Mouse (Mus musculus) cerebellum, adult 2 months (tissue): ENCODE data around the gene Nid1.
"Not testable (repeated sequence)": the region's sequence is repeated elsewhere in the genome, so short reads cannot be mapped to it uniquely, and the experiment has no call there.

ENCODE experiments used
- CTCF ChIP-seq: fragments of 200-500 bp; IDR thresholded peaks from 2 replicates; pipeline ENCODE4 v1.5.1; 2011; ENCODE audit warnings: low read depth, mild to moderate bottlenecking, control low read depth, low read length, moderate library complexity, borderline replicate concordance; ENCODE audit not compliant: insufficient read depth
- POLR2A ChIP-seq: fragments of 200-500 bp; IDR thresholded peaks from 2 replicates; pipeline ENCODE4 v1.6.1; 2011; ENCODE audit warnings: low read length, control low read depth, borderline replicate concordance; ENCODE audit not compliant: insufficient read depth

DNA sequence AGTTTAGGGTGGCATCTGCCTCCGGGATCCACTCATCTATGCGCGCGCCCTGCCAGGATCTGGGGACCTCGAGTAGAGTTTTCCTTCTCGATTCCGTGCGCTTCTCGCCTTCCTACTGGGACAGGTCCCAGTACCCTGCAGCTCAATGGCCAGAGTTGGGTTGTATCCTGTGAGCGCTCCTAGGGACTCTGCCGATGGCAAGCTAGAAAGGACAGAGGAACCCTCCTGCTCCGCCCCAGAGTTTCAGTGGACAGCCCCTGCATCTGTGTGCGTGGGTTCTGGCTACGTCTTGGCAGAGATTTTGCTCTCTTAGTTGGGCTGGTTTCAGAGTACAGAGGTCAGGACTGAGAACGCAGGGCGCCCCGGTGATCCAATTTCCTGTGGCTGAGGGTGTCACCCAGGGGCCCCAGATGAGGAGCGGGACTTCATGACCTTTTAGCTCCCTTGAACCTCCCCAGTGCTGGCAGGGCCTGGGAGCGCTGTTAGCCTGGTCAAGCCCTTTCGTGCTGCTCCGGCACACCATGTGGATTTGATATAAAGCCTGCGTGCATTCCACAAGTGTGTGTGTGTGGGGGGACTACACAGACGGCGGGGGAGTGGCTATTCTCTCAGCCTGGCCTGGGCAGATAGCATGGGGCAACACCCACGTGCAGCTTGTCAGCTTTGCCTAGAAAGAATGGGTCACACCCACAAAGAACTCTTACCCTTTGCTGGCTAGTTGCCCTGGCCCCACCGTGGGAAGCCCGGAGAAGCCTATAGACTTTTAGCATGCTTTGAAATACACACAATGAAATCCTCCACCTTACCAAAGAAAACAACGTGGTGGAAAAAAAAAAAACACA lies 982 bp downstream of the Nid1 start:
- TF ChIP-seq CTCF, POLR2A: not testable (repeated sequence)
